Mouse (Mus musculus): Measurements from ENCODE around the gene Tmem210.

DNA sequence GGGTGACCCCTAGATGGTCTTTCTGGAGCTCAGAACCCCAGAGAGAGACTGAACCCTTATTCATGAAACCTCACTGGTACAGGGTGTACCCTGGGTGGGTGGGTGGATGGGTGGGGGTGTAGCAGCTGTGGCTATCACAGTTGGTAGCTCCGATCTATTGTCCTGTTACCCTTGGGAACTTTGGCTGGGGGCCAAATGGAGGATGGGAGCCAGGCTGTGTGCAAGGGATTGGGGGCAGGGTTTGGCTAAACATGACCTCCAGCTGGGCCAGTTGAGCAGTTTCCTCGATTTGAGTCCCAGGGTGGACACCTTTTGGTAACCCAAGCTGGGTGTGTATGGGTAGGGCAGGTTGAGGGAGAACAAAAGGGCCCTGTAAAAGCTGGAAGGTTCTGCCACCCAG lies 21.2 kb upstream of the Tmem210 start:
- TF ChIP-seq TAL1 (IDR thresholded peaks at IDR 0.05; ENCODE audit: low read length) (no peak), GATA1 (IDR thresholded peaks at IDR 0.05; ENCODE audit: low read length) (no peak)
